Mouse (Mus musculus): ENCODE measurements around the gene Ttll12.

Gene Ttll12

GRCm38 (mm10) chr15:83593702-83594512, 1.1 kb downstream of the Ttll12 start:
- peak; percentile 32 for DNase-seq (ENCODE audit: low read depth, low spot score)

GRCm38 (mm10) chr15:83593189-83593585, 1.8 kb downstream of the Ttll12 start:
- DNase-seq (ENCODE audit: low read depth, low spot score) = no peak

- DNase-seq (ENCODE audit: low read depth, low spot score) = no peak
These were observed 2.4 kb downstream of the Ttll12 start for GRCm38 (mm10) chr15:83592260-83593188.

GRCm38 (mm10) chr15:83591758-83592157, 3.2 kb downstream of the Ttll12 start:
- no peak for DNase-seq (ENCODE audit: low read depth, low spot score)

GRCm38 (mm10) chr15:83590841-83591240, 4.1 kb downstream of the Ttll12 start:
- no peak for DNase-seq (ENCODE audit: low read depth, low spot score)

GRCm38 (mm10) chr15:83584741-83585220, 10.2 kb downstream of the Ttll12 start:
- DNase-seq (ENCODE audit: low read depth, low spot score) = no peak

- DNase-seq (ENCODE audit: low read depth, low spot score) = peak; percentile 43
These were observed 11.4 kb downstream of the Ttll12 start for GRCm38 (mm10) chr15:83583419-83584156.

GRCm38 (mm10) chr15:83582931-83583330, 12.0 kb downstream of the Ttll12 start:
- no peak for DNase-seq (ENCODE audit: low read depth, low spot score)

- no peak for DNase-seq (ENCODE audit: low read depth, low spot score)
These were observed 18.3 kb downstream of the Ttll12 start for GRCm38 (mm10) chr15:83576651-83577050.

- no peak for DNase-seq (ENCODE audit: low read depth, low spot score)
These were observed 19.4 kb downstream of the Ttll12 start for GRCm38 (mm10) chr15:83575543-83575942.

- DNase-seq (ENCODE audit: low read depth, low spot score) = no peak
These were observed 20.1 kb downstream of the Ttll12 start for GRCm38 (mm10) chr15:83574731-83575351.

GRCm38 (mm10) chr15:83573606-83574005, 21.4 kb downstream of the Ttll12 start:
- DNase-seq (ENCODE audit: low read depth, low spot score) = no peak

GRCm38 (mm10) chr15:83572132-83572531, 22.8 kb downstream of the Ttll12 start:
- DNase-seq (ENCODE audit: low read depth, low spot score) = no peak

- DNase-seq (ENCODE audit: low read depth, low spot score) = no peak
These were observed 23.3 kb downstream of the Ttll12 start for GRCm38 (mm10) chr15:83571636-83572035.

GRCm38 (mm10) chr15:83570641-83571040, 24.3 kb downstream of the Ttll12 start:
- DNase-seq (ENCODE audit: low read depth, low spot score) = peak; percentile 51

GRCm38 (mm10) chr15:83569682-83570081, 25.3 kb downstream of the Ttll12 start:
- peak; percentile 37 for DNase-seq (ENCODE audit: low read depth, low spot score)

GRCm38 (mm10) chr15:83568544-83568943, 26.4 kb downstream of the Ttll12 start:
- DNase-seq (ENCODE audit: low read depth, low spot score) = no peak

GRCm38 (mm10) chr15:83567728-83568127, 27.2 kb downstream of the Ttll12 start:
- DNase-seq (ENCODE audit: low read depth, low spot score) = no peak

GRCm38 (mm10) chr15:83566006-83566405, 29.0 kb downstream of the Ttll12 start:
- no peak for DNase-seq (ENCODE audit: low read depth, low spot score)

GRCm38 (mm10) chr15:83565434-83565833, 29.5 kb downstream of the Ttll12 start:
- DNase-seq (ENCODE audit: low read depth, low spot score) = no peak

Measured in CD4-positive helper T cell, adult 2 months (primary cell).